Mouse (Mus musculus) Patski (cell line): ENCODE measurements around the gene Ablim1. TPM values are rescaled to one million over a fixed set of nuclear protein-coding genes. Genes with fewer than 3 reads are reported as not detected.

Experiments
- ATAC-seq: fragments of 100-300 bp; one replicate; pipeline ENCODE4 v1.8.0; 2021
- CTCF ChIA-PET: fragments of 350-600 bp; sonication (Branson Sonifier 250); formaldehyde crosslinking; loops from one replicate; lab custom pipeline; 2022; ENCODE audit warnings: inconsistent platforms; lab: Charles Lee
- POLR2A ChIA-PET: fragments of 350-600 bp; sonication (Branson Sonifier 250); formaldehyde crosslinking; loops from one replicate; lab custom pipeline; 2022; ENCODE audit warnings: antibody characterized with exemption, inconsistent platforms; lab: Charles Lee
- DNase-seq: peaks from one replicate; pipeline ENCODE4 v3.0.0-alpha.2; 2011; ENCODE audit warnings: low read depth, low spot score
- H3K27me3 ChIP-seq: fragments of 371-371 bp; one replicate; pipeline ENCODE4 v1.5.1; 2021
- CTCF ChIP-seq: fragments of 100-300 bp; IDR thresholded peaks from one replicate; pipeline ENCODE4 v1.5.1; 2021
- in situ Hi-C: fragments of 300-500 bp; cut with MboI; formaldehyde crosslinking; loops from 3 replicates; pipeline ENCODE4 v1.11.1; 2018; ENCODE audit warnings: low pct_unique_long_range_greater_than_20kb, mixed read lengths
- polyA plus RNA-seq: library from polyadenylated mRNA; unstranded; gene quantifications from one replicate; pipeline ENCODE4 v1.2.3, GENCODE M21; 2021

Gene Ablim1
- 105 TPM for polyA plus RNA-seq

DNA sequence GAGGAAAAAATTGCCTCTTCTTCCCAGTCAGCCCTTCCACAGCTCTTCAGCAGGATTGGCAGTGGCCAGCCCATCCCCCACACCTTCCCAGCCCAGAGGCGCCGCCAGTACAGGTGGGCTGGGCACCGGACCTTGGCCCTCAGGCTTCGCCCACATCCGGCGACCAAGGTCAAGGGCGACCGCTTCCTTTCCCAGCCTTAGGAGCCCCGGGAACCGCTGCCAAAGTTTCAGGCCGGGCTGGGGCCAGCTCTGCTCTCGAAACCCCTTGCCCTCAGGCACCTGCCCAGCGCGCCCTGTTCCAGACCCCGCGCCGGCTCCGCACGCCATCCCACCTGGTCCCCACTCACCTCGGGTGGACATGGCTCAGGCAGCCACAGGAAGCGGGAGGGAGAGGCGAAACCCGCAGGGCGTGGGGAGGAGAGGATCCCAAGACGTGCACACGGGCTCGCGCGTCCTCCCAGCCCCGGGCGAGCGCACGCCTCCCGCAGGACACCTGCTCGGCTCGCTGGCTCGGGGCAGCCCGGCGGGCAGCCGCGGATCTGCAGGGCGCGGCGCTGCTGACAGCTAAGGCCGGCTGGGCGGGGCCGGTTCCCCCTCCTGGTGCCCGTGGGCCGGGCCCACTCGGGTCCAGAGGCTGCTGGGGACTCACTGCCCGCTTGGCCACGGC is at the start of gene Ablim1:
Gene Ablim1, minus strand, starts transcription at position 574 of the 667 bp plus-strand sequence.
- in situ Hi-C loops: no loop called here
- DNase-seq (no peak), ATAC-seq (peak; percentile 88)
- ChIA-PET CTCF (interaction anchor here (0.8 to 2.8 kb wide), 16 partner anchors 9 to 166 kb away, joined by 3 to 8 read pairs (median 3); partner anchors contain the start of gene Fam160b1), POLR2A (interaction anchor here (0.8 to 2.0 kb wide), 12 partner anchors 10 to 152 kb away, joined by 3 to 7 read pairs (median 4); no protein-coding TSS in a partner anchor)
- H3K27me3 ChIP-seq: no peaks in the 10 kb centered on the region
- TF ChIP-seq CTCF: peak; percentile 69

DNA sequence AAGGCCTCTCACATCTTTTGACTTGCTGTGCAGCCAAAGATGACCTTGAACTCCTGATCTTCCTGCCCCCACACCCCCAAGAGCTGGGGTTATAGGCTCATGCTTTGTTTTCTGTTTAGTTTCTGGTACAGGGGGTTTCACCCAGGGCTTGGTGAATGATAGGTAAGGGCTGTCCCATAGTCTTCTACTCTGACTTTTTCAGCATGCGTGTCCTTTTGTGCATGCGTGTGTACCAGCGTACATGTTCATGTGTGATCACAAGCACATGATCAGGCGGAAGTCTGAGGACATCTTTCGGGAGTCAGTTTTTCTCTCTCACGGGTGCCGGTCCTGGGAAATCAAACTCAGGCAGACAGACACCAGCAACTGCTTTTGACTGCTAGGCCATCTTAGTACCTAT is 48.8 kb upstream of the Ablim1 start:
- in situ Hi-C loops: no loop called here
- DNase-seq (no peak), ATAC-seq (no peak)
- ChIA-PET CTCF (interaction anchor here (1.1 kb wide), 1 partner anchor 937 kb away, joined by 3 read pairs; no protein-coding TSS in a partner anchor), POLR2A (no interaction called here)
- H3K27me3 ChIP-seq: no peaks in the 10 kb centered on the region
- no peak for TF ChIP-seq CTCF

DNA sequence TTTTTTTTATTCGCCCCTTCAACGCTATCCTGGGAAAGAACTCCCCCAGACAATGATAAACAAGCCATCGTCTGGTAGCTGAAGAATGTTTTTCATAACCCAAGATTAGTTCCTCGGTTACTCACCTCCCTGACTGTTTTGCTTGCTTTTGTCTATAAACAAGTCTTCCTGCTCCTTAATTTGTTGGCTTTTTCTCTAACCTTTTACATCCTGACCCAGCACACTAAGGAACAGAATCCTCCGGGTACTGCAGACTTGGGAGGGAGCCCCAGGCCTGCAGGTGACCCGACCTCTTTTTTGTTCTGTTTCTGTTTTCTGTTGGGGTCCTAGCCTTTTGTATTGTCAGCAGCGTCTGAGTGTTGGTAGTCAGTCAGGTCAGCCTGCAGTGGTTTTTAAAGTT is 48.4 kb upstream of the Ablim1 start:
- DNase-seq (no peak), ATAC-seq (no peak)
- H3K27me3 ChIP-seq: no peaks in the 10 kb centered on the region
- in situ Hi-C loops: no loop called here
- TF ChIP-seq CTCF: no peak
- ChIA-PET CTCF (interaction anchor here (0.7 kb wide), 1 partner anchor 11 kb away, joined by 3 read pairs; no protein-coding TSS in a partner anchor), POLR2A (no interaction called here)

DNA sequence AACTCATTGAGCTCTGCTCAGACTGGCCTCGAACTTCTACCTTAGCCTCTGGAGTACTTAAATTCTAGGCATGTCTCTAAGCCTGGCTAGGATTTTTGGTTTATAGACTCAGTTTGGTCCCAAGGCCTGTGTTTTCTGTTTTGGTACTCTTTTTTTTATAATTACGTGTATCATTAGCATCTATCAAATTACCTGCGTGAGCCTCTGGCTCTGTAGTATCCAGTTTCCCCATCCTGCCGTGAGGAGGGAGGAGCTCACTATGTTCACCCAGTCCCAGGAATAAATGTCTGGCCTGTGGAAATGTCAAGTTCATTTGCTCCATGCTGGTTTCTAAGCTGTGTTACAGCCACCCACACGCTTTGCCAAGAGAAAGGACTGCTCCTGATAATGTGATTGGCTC is 47.9 kb upstream of the Ablim1 start:
- in situ Hi-C loops: no loop called here
- TF ChIP-seq CTCF: no peak
- no peaks in the 10 kb centered on the region for H3K27me3 ChIP-seq
- ChIA-PET POLR2A (no interaction called here), CTCF (interaction anchor here (0.7 to 1.3 kb wide), 2 partner anchors 12 to 16 kb away, joined by 3 read pairs; no protein-coding TSS in a partner anchor)
- no peak for ATAC-seq
- no peak for DNase-seq

DNA sequence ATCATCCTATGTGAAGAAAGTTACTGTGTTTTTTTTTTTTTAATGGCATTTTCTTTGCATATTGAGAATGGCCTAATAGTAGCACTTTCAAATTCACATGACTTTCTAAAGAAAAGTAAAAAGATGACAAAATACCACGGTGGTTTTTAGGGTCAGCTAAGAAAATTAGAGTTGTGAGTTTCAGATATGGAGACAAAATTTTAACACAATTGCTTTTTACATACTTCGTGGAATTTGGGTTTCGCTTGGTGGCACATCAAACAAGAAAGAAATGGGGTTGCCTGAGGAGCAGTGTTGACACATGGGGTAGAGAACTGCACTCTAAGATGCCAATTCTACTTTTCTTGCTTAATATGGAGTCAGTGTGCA is 47.2 kb upstream of the Ablim1 start:
- no peak for TF ChIP-seq CTCF
- POLR2A ChIA-PET: interaction anchor here (0.8 kb wide), 2 partner anchors 91 to 231 kb away, joined by 3 read pairs; no protein-coding TSS in a partner anchor
- H3K27me3 ChIP-seq: no peaks in the 10 kb centered on the region
- DNase-seq (no peak), ATAC-seq (no peak)
- CTCF ChIA-PET: interaction anchor here (1.3 kb wide), 1 partner anchor 17 kb away, joined by 3 read pairs; no protein-coding TSS in a partner anchor
- in situ Hi-C loops: no loop called here

DNA sequence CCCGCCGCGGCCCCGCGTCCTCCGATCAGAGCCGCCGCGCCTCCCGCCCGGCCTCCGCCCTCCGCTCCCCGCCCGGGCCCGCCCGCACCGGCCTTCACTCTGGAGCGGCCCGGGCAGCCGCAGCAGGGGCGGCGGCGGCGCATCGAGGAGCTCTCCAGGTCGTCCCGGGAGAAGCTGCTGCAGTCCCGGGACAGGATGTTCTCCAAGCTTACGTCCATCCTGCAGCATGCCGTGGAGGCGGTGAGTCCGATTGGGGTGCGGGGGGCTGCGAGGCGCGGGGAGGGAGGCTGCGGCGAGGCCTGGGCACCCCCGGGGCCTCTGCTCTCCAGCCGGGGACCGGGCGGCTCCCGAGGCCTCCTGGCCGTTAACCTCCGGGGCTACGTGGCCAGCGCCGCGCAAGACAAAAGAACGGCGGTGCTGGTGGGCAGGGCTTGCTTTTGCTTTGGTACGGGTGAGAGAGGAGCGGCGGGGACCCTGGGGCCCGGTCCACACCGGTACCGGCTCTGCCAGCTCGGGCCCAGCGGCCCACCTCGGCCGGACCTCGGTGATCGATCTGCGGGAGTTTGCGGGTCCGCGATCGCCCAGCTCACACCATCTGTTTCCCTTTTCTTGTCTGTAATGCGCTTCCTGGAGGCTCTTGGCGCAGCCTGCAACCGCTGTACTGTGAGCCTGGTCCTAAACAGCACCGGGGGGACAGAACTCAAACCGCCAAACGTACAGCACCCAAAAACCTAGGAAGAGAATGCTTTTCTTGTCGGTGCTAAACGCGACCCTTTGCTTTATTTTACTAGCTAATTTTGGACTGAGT is 46.6 kb upstream of the Ablim1 start:
- ChIA-PET CTCF (interaction anchor here (0.6 to 2.7 kb wide), 6 partner anchors 18 to 199 kb away, joined by 3 to 10 read pairs (median 3); partner anchors contain the start of gene Ablim1), POLR2A (interaction anchor here (0.8 kb wide), 2 partner anchors 90 to 231 kb away, joined by 3 read pairs; no protein-coding TSS in a partner anchor)
- DNase-seq (no peak), ATAC-seq (peak; percentile 27)
- in situ Hi-C loops: no loop called here
- no peaks in the 10 kb centered on the region for H3K27me3 ChIP-seq
- TF ChIP-seq CTCF: no peak

DNA sequence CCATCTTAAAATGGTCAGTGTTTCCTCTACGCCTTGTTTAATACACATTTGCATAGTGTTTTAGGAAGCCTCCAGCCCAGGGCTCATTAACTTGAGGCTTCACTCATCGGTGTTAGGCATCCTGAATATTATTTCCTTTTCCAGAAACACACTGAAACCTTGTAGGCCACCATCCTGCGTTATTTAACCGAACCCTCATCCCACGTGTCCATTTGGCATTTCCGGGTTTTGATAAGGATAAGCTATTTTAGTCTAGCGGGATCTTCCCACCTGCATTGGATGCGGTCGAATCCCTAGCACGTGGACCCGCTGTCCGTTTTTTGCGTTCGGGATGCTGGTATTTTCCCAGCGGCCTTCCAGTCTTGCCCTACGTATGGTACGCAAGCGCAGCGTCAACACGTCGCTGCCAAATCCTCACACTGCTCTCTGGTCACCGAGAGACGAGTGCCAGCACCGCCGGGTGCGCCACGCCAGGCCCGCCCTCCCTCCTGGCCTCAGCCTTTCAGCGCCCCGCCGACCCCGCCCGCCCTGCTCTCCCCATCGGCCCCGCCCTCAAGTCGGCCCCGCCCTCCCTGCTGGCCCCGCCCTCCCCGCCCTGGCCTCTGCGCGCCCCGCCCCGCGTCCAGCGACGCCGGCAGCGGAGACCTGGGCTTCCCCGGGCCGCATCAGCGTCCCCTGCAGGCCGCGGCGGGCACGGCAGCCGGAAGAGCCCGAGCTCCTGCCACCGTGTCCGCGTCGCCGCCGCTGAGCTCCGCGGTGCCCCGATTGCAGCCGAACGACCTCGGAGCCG is 45.8 kb upstream of the Ablim1 start, which contains the start of gene Fam160b1:
Gene Fam160b1, plus strand, starts transcription at position 340 of the 790 bp plus-strand sequence.
- DNase-seq (peak; percentile 71), ATAC-seq (peak; percentile 89)
- POLR2A ChIA-PET: interaction anchor here (1.0 kb wide), 1 partner anchor 199 kb away, joined by 5 read pairs; no protein-coding TSS in a partner anchor
- no peaks in the 10 kb centered on the region for H3K27me3 ChIP-seq
- in situ Hi-C loops: no loop called here
- CTCF ChIA-PET: interaction anchor here (0.6 to 2.7 kb wide), 7 partner anchors 11 to 198 kb away, joined by 3 to 10 read pairs (median 3); partner anchors contain the start of gene Ablim1
- peak; percentile 100 for TF ChIP-seq CTCF

DNA sequence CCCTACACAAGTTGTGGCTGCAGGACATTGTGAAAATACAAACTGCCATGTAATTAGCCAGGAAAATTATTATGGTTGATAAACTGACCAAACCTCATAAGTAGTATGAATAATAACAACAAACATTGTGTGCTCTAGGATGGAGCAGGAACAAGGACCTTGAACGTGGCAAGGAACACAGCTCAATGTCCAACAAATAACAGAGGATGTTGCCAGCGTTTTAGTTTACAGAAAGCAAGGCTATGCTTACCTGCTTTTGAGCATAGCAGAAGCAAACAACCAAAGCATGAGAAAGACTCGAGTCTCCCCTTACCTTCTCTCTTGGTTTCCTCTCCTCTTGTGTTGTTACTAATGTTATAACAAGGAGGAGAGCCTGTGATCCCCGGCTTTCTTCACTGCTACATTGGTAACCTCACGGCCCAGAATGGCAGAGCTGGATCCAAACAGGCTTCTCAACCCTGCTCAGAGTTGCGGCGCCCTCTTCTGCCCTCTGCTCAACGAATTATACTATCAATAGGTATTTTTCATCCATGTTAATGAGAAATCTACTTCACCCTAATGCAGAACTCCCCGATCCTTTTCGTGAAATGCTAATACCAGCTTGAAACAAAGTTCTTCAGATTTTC is 45.1 kb upstream of the Ablim1 start:
- POLR2A ChIA-PET: interaction anchor here (1.0 kb wide), 1 partner anchor 198 kb away, joined by 5 read pairs; no protein-coding TSS in a partner anchor
- CTCF ChIA-PET: interaction anchor here (0.7 to 2.7 kb wide), 9 partner anchors 10 to 321 kb away, joined by 3 to 10 read pairs (median 3); partner anchors contain the start of gene Ablim1

DNA sequence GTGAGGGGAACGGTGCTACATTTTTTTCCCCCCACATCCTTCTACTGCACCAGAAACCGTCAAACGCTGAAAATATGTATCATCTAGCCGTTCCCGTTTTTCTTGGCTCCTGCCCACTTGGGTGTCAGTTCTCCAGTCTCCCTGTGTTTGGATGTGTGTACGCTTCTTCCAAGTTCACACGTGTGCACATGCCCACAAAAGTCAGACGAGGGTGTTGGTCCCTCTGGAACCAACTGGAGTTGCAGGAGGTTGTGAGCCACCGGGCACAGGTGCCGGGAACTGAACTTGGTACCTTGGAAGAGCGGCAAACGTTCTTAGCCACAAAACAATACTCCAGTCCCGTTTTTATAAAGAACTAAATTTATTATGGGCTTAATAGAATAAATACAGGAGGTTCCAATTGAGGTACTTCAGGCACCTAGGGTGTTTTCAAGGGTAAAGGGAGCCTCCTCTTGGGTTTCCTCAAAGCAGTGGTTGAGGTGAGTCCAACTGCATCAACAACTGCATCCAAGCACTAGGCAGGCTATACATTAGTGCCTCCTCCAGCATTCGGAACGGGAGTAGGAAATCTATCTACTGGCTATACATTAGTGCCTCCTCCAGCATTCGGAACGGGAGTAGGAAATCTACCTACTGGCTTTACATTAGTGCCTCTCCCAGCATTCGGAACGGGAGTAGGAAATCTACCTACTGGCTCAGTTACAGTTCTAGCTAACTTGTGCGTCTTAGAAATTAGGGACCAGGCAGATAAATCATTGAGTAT is 44.3 kb upstream of the Ablim1 start:
- no peaks in the 10 kb centered on the region for H3K27me3 ChIP-seq
- TF ChIP-seq CTCF: no peak
- ChIA-PET CTCF (interaction anchor here (0.7 to 2.7 kb wide), 5 partner anchors 9 to 320 kb away, joined by 3 to 10 read pairs (median 3); no protein-coding TSS in a partner anchor), POLR2A (no interaction called here)
- DNase-seq: no peak
- no peak for ATAC-seq
- in situ Hi-C loops: no loop called here

More for the DNA sequence above, 45.1 kb upstream of the Ablim1 start:
- no peak for ATAC-seq
- in situ Hi-C loops: no loop called here
- TF ChIP-seq CTCF: peak; percentile 56
- no peak for DNase-seq
- H3K27me3 ChIP-seq: no peaks in the 10 kb centered on the region
